Mouse (Mus musculus): ENCODE results near the gene Omp. TPM values are rescaled to one million over a fixed set of nuclear protein-coding genes. Genes with fewer than 3 reads are reported as not detected.
A peak's percentile ranks its signal among the peaks of the same experiment; 100 is the strongest.

The Omp gene
- total RNA-seq, 2 experiments from 2014 or later, result 0.96 to 1.3 TPM

DNA sequence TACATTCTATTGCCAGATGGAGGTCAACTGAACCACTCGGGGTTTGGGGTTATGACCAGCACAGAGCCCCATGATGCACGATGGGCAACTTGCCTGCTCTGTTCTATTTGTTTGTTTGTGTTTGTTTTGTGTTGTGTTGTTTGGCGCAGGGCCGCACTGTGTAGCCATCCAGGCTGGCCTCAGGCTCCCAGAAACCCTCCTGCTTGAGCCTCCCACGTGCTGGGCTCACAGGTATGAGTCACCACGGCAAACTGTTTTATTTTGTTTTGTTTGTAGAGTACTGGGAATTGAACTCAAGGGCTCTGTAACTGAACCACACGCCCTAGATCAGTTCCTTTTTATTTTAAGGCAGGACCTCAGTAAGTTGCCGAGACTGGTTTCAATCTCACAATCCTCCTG is 1.1 kb upstream of the Omp start:
- H3K4me3 ChIP-seq, result no peak overlapping the region
- H3K27ac ChIP-seq, result 0 out of 2 replicates have a peak overlapping the region, but pooled peaks have one; percentile 14
- TF ChIP-seq CTCF (conservative IDR thresholded peaks at IDR 0.05), result no peak
- no peak for DNase-seq (ENCODE audit: low spot score in 2 of 2)

DNA sequence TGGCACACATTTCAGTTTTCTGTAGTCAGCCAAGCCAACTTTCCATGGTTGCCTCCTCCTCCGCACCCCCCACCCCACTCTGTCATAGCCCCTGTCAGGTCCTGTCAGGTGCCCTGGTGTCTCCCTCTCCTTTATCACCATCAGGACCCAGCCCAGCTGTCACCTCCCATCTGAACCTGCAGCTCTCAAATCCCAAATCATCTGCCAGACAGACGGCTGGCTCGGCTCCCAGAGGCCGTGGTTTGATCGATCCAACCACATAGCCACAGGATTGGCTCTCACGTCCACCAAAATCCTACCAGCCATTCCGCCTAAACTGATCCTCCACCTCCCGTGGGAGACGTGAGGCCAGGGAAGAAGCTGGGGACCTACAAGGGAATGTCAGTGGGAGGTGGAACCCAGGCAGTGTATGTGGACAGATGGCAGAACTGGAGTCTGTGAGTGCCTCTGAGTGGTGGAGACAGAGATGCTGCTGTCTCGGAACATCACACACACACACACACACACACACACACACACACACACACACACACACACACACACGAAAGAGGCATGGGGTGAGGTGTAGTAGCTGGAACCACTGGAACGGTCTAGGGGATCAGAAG is 642 bp upstream of the Omp start:
- Histone ChIP-seq H3K4me3 (no peak overlapping the region), H3K27ac (peak overlapping the region; percentile 48; the same call in 1 of the 2 replicates)
- no peak for TF ChIP-seq CTCF (conservative IDR thresholded peaks at IDR 0.05)
- peak in 1 of 2 experiments; percentile 53 for DNase-seq (ENCODE audit: low spot score in 2 of 2)

GRCm38 (mm10) chr7:98142648-98143047 is 2.7 kb downstream of the Omp start:
- Histone ChIP-seq H3K4me3 (no peak overlapping the region), H3K27ac (no peak overlapping the region)
- no peak for TF ChIP-seq CTCF (conservative IDR thresholded peaks at IDR 0.05)
- no peak for DNase-seq (ENCODE audit: low spot score in 2 of 2)

GRCm38 (mm10) chr7:98142247-98142646 is 3.1 kb downstream of the Omp start:
- no peak for DNase-seq (ENCODE audit: low spot score in 2 of 2)
- H3K27ac ChIP-seq, result no peak overlapping the region
- H3K4me3 ChIP-seq, result no peak overlapping the region
- no peak for TF ChIP-seq CTCF (conservative IDR thresholded peaks at IDR 0.05)

GRCm38 (mm10) chr7:98141206-98141605 is 4.1 kb downstream of the Omp start:
- no peak overlapping the region for H3K27ac ChIP-seq
- TF ChIP-seq CTCF (conservative IDR thresholded peaks at IDR 0.05), result peak; percentile 67
- peak in 1 of 2 experiments; percentile 39 for DNase-seq (ENCODE audit: low spot score in 2 of 2)
- no peak overlapping the region for H3K4me3 ChIP-seq

DNA sequence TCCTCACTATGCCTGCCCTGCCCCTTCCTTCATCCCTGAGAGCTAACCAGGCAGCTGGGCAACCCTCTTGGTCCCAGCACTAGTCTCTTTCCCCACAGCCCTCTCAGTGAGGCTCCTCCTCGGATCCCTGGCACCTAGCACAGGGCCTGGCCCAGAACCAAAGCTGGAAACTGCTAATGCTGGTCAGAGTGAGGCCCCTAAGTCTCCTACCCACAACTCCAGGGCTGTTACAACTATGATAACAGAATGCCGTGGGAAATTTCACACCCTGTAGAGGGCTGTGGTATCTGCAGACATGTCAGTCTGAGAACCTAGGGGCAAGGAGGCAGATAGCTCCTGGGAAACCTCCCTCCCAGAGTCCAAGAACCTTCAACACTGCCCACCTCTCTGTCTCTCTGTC is 4.7 kb downstream of the Omp start:
- H3K4me3 ChIP-seq, result no peak overlapping the region
- no peak for DNase-seq (ENCODE audit: low spot score in 2 of 2)
- no peak for TF ChIP-seq CTCF (conservative IDR thresholded peaks at IDR 0.05)
- H3K27ac ChIP-seq, result no peak overlapping the region

GRCm38 (mm10) chr7:98139216-98139615 is 6.1 kb downstream of the Omp start:
- no peak for TF ChIP-seq CTCF (conservative IDR thresholded peaks at IDR 0.05)
- H3K4me3 ChIP-seq, result no peak overlapping the region
- H3K27ac ChIP-seq, result no peak overlapping the region
- DNase-seq (ENCODE audit: low spot score in 2 of 2), result no peak

DNA sequence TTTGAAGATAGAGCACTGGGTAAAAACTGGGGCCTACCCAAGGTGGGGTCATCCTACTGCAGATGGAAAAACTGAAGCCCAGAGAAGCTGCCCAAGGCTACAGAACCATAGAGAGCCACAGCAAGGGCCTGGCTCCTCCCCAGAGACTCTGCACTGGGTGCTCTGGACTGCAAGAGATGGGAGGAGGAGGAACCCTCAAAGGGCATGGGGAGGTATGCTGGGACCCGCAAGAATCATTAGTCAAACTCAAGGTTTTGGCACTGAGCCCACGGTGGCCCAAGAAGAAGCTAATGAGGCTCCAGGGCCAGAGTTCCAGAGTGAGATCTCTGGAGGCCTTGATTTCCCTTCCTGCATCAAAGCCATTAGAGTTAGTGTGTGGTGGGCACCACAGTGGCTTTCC is 7.3 kb downstream of the Omp start:
- no peak for DNase-seq (ENCODE audit: low spot score in 2 of 2)
- Histone ChIP-seq H3K4me3 (no peak overlapping the region), H3K27ac (no peak overlapping the region)
- no peak for TF ChIP-seq CTCF (conservative IDR thresholded peaks at IDR 0.05)

- TF ChIP-seq CTCF (conservative IDR thresholded peaks at IDR 0.05), result no peak
- DNase-seq (ENCODE audit: low spot score in 2 of 2), result no peak
- Histone ChIP-seq H3K4me3 (no peak overlapping the region), H3K27ac (no peak overlapping the region)
Measured at GRCm38 (mm10) chr7:98137583-98137982, 7.7 kb downstream of the Omp start.

DNA sequence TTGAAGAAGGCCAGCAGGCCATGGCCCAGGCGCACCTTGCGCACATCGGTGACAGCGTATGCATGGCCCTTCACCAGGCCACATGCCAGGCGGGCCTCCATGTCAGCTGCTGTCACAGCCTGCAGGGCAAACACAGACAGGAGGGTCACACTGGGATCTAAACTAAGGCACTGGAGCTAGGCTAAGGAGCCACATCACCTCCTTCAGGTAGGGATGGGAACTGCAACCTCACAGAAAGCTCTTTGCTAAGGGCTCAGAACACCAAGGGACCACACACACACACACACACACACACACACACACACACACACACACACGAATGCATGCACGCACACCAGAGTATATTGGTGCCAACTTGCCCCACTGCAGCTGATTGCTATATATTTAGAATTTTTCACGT is 13.6 kb downstream of the Omp start:
- no peak overlapping the region for H3K4me3 ChIP-seq
- no peak overlapping the region for H3K27ac ChIP-seq
- peak; percentile 33 for TF ChIP-seq CTCF (conservative IDR thresholded peaks at IDR 0.05)
- no peak for DNase-seq (ENCODE audit: low spot score in 2 of 2)

DNA sequence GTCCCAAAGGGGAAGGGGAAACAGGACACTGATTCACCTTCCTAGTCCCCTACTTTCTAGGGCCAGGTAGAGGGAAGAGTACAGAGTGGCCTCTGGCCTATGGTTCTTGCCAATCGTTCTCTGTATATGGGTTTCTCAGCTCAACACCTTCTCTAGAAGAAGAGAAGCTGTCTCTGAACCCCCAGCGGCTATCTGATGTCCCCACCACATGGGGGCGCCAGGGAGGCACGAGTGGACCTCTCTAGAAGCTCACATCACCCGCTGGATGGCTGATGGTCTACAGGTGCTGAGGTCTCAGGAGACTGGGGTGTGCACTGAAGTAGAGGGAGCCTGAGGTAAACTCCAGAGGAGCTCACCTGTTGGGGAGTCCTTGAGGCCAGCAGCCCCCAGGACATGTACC is 19.8 kb downstream of the Omp start:
- H3K27ac ChIP-seq, result no peak overlapping the region
- no peak for DNase-seq (ENCODE audit: low spot score in 2 of 2)
- peak; percentile 73 for TF ChIP-seq CTCF (conservative IDR thresholded peaks at IDR 0.05)

GRCm38 (mm10) chr7:98124701-98125100 is 20.6 kb downstream of the Omp start:
- Histone ChIP-seq H3K4me3 (no peak overlapping the region), H3K27ac (no peak overlapping the region)
- DNase-seq (ENCODE audit: low spot score in 2 of 2), result no peak
- TF ChIP-seq CTCF (conservative IDR thresholded peaks at IDR 0.05), result no peak

More for the DNA sequence above, 19.8 kb downstream of the Omp start:
- no peak overlapping the region for H3K4me3 ChIP-seq

GRCm38 (mm10) chr7:98121673-98122072 is 23.6 kb downstream of the Omp start:
- Histone ChIP-seq H3K27ac (no peak overlapping the region), H3K4me3 (no peak overlapping the region)
- no peak for DNase-seq (ENCODE audit: low spot score in 2 of 2)
- TF ChIP-seq CTCF (conservative IDR thresholded peaks at IDR 0.05), result no peak

GRCm38 (mm10) chr7:98121241-98121640 is 24.1 kb downstream of the Omp start:
- H3K27ac ChIP-seq, result no peak overlapping the region
- no peak overlapping the region for H3K4me3 ChIP-seq
- no peak for TF ChIP-seq CTCF (conservative IDR thresholded peaks at IDR 0.05)
- DNase-seq (ENCODE audit: low spot score in 2 of 2), result no peak

All from layer of hippocampus, adult 2 months (tissue).